Mouse (Mus musculus): ENCODE measurements around the gene Cnpy3. TPM values are rescaled to one million over a fixed set of nuclear protein-coding genes. Genes with fewer than 3 reads are reported as not detected.

The Cnpy3 gene
- total RNA-seq, 4 experiments from 2014 or later, result 66.8 to 75.9 (median 71.0) TPM

DNA sequence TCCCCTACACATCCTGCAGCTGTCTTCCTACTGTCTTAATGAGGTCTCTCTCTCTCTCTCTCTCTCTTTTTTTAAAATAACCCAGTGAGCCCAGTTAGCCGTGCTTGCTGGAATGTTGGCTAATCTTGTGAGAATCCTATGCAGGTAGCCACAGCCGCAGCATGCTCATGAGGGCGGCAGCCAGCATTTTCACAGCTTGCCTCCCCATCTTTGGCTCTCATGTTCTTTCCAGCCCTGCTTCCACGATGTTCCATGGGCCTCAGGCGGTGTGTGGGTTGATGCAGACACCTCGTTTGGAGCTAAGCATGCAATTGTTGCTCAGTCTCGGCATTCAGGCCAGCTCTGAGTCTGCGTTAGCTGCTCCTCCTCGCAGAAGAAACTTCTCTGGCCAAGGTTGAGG is 12.9 kb upstream of the Cnpy3 start:
- peak in 1 of 2 experiments; percentile 80 for DNase-seq (ENCODE audit: low spot score in 2 of 2)

DNA sequence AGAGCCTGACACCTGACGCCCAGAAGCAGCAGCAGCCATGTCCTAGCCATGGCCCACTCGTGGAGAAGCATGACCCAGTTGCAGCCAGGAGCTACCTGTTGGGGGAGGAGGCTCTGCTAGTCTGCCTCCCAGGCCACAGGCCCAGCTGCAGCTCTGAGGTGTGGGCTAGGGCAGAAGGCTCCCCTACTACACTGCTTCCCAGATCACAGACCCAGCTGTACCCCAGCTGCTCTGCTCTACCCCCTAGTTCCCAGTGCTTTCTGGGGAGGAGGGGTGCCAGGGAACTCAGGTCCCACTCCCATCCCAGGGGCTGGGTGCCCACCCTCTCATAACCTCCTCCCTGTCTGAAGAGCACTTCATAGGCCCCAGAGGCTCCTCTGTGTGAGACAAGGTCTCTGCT is 11.5 kb upstream of the Cnpy3 start, which contains the start of gene Ptcra:
Ptcra (minus strand) TSS at position 169 of the 400 bp plus-strand sequence.
- no peak for DNase-seq (ENCODE audit: low spot score in 2 of 2)

DNA sequence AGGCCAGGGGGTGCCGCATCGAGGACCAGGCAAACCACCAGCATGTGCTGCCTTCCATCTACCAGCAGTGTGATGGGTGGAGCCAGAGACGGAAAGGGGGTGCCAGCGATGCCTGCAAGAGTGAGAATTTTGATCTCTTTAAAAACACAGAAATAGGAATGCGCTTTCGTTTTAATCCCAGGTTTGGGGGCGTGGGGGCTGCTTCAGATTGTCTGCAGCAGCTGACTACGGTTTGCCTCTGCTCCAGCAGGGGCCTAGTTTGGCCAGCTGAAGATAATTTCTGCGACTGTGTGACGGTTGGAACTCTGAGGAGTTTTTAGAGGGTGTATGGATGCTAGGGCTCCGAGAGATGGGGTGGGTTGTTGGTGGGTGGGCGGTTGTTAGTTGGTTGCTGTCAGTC is 6.7 kb upstream of the Cnpy3 start:
- DNase-seq (ENCODE audit: low spot score in 2 of 2), result no peak

DNA sequence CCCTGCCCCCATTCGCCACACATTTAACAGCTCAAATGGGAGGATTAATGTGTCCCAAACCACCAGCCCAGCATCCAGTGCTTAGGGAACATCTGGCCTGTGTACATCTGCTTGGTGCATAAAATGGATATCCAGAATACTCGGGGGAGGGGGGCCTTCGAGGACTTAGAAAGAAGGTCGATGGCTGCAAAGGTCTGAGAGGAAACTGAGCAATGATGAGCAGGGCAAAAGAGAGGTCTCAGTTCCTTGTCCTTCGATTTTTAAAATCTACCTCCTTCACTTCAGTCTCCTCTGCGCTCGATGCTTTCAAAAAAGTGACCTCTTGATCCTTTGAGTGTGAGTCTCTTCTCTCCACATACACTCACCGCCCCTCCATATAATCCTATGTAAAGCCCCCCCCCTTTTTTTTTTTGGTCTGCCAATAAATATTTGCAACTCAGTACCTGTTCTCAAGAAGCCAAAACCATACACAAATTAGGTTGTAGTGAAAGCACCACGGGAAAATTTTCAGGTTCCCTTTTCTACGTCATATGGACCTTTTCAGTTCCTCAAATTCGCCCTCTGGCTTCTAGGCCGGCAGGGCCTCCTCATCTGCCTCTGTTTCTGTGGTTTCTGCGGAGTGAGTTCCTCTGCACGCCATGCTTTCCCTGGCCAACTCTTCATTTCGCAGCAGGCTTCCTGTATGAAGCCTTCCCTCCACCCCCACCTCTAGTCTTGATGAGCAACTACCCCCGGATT is 789 bp downstream of the Cnpy3 start:
- DNase-seq (ENCODE audit: low spot score in 2 of 2), result no peak

DNA sequence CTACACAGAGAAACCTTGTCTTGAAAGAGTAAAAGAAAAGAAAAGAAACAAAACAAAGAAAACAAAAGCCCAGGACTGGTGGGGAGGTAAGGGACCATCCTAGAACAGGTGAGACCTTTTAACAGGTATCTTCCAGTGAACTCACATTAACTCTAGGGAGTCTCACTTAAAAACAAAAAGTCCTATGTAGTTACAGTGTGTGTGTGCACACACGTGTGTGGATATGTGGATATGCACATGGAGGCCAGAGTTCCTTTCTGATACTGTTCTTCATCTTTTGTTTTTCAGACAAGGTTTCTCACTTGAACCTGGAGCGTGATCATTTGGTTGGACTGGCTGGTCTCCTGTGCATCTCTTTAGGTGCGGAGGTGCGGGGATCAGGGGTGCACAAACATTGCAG is 1.4 kb downstream of the Cnpy3 start:
- DNase-seq (ENCODE audit: low spot score in 2 of 2), result no peak

DNA sequence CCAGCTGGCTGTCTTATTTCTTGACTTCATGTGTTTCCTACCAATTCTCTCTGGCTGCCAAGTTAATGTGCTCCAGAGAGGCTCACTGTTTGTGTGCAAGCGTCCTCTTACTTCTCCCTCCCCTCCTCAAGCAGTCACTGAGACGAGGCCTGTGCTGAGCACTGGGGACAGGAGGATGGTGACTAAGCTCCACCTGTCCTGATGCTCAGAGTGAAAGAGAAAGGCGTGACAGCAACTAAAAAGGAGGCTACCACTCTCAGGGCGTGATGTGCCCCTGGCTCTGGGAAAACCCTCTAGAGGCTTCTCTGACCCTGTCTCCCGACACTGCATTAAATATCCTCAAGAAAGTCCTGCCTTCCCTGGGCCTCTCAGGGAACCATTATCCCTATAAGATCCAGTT is 2.7 kb downstream of the Cnpy3 start:
- no peak for DNase-seq (ENCODE audit: low spot score in 2 of 2)

DNA sequence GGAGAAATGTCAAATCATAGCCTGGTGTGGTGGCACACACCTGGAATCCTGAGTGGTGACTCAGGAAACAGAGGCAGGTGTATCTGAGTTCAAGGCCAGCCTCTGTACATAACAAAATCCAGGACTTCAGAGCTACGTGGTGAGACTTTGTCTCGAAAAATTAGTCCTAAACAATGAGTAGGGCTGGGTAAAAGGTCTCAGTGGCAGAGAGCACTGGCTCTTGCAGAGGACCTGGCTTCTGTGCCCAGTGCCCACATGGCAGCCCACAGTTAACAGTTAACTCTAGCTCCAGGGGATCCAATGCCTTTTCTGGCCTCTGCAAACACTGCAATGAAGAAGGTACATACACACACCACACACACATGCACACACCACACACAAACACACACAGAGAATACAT is 4.2 kb downstream of the Cnpy3 start:
- no peak for DNase-seq (ENCODE audit: low spot score in 2 of 2)

DNA sequence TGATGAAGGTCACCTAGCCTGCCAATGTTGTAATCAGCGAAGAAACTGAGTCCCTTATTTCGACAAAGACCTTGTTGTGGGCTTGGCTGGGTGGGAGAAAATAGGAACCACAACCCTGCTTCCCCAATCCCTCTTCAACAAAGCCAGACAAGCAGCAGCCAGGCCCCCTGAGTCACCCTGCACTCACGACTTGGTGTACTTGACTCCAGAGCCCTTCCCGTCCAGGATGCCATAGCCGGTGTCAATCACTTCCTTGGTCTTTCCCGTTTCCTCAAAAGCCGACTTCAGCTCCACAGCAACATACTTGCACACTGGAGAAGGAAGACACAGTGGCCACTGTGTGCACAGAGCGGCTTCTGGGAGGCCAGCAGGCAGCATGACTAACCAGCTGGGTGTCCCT is 4.8 kb downstream of the Cnpy3 start:
- DNase-seq (ENCODE audit: low spot score in 2 of 2), result no peak

DNA sequence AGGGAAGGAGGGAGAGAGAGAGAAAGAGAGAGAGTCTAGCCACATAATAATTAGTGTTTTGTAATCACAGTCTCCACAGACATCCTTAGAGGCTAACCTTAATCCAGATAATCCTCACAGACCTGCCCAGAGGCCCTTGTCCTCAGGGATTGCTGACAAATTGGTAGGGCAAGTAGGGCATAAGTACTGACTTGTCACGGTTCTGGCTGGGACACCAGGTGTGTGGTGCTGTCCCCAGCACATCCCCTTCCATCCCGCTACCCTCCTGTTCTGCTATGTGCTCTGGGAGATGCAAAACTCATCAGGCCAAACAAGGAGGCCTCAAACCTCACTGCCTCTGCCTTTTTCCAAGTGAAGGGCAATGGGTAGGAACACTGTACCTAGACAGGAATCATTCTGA is 6.5 kb downstream of the Cnpy3 start:
- no peak for DNase-seq (ENCODE audit: low spot score in 2 of 2)

DNA sequence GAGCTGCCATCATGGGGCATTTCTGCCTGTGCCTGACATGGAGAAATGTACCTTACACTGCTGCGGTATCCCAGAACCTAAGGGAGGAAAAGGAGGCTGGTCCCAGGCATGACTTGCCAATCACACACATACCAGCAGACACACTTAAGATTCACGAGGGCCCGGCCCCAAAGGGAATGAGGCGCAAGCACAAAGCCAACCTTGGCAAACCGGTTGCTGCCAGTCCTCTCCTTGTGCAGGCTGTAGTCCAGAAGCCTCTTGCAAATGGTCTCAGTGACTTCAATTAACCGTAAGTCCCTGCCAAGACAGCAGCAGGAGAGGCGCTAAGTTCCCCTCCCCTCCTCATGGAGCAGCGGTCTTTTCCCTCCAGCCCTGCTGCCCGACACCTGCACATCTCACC is 9.0 kb downstream of the Cnpy3 start:
- DNase-seq (ENCODE audit: low spot score in 2 of 2), result no peak

DNA sequence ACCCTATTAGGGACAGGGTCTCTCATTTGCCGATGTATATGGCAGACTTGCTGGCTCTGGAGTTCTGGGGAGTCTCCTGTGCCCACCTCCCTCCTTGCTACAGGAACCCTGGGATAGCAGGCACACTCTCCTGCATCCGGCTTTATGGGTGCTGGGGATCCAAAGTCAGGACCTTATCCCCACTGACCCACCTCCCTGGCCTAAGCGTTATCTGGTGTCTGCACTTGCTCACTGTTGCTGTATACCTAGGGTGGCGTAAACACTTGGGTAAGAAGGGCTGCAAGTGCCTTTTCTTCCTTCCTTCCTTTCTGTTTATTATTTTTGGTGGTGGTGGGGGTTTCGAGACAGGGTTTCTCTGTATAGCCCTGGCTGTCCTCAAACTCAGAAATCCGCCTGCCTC is 10.7 kb downstream of the Cnpy3 start:
- DNase-seq (ENCODE audit: low spot score in 2 of 2), result no peak

DNA sequence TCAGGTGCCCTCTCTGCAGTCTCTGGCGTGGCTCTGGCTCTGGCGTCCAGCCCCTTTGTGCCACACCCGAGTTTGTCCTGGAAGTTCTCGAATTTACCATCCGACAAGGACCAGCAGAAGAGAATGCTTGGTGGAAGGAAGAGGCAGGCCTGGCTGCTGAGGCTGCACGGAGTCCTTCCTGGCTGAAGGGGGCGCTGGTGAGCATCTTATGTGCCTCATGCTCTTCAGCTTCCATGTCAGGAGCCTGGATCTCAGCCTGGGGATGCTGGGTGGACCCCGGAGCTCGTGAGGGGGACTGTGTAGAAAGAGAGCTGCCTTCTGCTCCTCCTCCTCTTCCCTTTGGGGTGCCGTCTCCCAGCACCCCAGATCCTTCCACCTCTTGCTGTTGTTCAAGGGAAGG is 15.9 kb downstream of the Cnpy3 start:
- no peak for DNase-seq (ENCODE audit: low spot score in 2 of 2)

DNA sequence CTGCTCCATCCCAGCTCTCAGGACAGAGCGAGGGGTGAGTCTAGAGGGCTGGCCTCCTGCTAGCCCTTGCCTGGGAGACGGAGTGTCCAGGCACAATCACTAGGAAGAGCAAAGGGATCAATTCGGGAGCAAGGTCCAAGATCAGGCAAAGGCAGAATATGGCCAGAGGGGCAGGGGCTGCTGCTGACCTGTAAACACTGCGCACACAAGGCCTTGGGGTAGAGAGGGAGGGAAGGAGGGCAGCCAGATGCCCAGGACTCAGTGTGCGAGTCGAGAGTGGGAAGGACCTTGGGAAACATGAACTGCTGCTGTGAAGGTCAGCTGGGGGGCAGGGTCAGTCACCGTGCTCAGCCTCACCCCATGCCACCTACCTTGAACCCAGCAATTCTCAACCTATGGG is 16.7 kb downstream of the Cnpy3 start:
- DNase-seq (ENCODE audit: low spot score in 2 of 2), result no peak

DNA sequence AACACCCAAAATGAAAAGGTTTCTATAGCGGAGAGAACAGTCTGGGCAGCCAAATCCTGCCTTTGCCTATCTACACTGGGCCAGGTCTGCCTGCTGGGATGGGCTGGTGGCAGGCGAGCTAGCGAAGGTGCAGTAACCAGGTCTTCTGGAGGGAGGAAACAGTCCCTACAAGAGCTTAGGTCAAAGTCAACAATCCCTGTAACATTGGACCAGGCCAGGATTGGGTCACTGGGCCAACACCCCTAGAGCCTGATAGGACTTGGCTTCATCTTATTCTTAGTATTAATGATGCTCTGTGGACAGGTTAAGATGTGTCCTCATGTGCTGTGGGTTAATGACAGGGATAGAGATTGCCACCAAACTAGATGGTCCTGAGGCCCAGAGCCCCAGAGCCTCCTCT is 18.0 kb downstream of the Cnpy3 start:
- DNase-seq (ENCODE audit: low spot score in 2 of 2), result no peak

DNA sequence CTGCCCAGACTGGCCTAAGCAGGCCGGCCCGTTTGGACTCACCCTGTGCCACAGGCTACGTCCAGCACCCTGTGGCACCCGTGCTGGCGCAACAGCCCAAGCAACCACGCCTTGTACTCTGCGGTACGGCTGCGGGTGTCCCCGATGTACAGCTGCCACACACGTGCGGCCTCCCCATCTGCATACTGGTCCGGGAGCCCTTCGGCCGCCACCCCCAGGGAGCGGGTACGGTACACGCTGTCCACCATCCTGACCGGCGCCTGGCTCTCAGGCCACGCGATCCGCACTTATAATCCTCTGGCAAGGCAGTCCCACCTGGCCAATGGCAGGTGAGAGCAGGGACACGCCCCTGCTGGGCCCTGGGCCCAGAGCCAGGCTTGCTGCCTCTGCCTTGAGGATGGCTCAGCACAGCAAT is 23.1 kb downstream of the Cnpy3 start, which contains the start of gene Gnmt:
Gnmt (minus strand) TSS at position 265 of the 415 bp plus-strand sequence.
- no peak for DNase-seq (ENCODE audit: low spot score in 2 of 2)

DNA sequence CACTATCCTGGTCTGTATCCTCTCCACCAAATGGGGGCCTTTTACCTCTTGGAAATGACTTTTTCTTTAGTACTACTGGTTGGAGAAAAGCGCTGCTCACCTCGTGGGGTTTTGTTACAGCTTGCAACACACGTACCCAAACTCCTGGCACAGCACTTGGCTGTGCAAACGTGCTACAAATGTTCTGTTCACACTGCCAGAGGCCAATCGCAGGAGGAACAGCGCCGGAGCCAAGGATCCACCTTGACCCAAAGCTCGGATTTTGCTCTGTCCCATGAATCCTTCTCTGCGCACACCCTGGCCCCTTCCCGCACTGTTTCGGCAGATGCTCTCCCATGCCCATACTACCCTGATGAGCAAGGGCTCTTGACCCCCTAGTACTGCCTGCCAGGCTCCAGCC is 23.5 kb downstream of the Cnpy3 start:
- no peak for DNase-seq (ENCODE audit: low spot score in 2 of 2)

DNA sequence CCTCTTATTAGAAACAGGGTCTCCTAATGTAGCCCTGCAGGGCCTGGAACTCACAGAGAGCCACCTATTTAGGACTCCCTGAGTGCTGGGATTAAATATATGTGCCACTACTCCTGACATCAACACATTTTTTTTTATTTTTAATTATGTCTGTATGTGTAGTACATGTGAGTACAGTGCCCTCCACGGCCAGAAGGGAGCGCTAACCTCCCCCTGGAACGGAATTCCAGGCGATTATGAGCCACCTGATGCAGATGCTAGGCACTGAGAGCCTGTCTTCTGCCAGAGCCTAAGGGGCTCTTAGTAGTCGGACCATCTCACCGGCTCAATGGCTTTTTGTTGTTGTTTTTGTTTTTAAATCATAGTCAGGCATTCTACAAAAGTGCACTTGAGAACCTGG is 24.0 kb downstream of the Cnpy3 start:
- no peak for DNase-seq (ENCODE audit: low spot score in 2 of 2)

DNA sequence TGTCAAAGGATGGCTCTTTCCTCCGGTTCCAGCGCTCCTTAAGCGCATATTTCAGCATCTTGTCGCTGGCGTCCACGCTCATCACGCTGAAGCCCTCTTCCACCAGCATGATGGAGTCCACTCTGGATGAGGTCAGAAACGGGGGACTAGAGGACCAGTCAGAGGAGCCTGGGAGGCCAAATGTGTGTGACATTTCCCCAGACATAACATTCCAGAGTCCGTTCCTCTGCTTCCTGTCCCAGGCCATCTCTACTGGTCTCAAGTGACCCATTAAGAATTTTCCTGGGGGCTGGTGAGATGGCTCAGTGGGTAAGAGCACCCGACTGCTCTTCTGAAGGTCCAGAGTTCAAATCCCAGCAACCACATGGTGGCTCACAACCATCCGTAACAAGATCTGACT is 24.7 kb downstream of the Cnpy3 start:
- DNase-seq (ENCODE audit: low spot score in 2 of 2), result no peak

DNA sequence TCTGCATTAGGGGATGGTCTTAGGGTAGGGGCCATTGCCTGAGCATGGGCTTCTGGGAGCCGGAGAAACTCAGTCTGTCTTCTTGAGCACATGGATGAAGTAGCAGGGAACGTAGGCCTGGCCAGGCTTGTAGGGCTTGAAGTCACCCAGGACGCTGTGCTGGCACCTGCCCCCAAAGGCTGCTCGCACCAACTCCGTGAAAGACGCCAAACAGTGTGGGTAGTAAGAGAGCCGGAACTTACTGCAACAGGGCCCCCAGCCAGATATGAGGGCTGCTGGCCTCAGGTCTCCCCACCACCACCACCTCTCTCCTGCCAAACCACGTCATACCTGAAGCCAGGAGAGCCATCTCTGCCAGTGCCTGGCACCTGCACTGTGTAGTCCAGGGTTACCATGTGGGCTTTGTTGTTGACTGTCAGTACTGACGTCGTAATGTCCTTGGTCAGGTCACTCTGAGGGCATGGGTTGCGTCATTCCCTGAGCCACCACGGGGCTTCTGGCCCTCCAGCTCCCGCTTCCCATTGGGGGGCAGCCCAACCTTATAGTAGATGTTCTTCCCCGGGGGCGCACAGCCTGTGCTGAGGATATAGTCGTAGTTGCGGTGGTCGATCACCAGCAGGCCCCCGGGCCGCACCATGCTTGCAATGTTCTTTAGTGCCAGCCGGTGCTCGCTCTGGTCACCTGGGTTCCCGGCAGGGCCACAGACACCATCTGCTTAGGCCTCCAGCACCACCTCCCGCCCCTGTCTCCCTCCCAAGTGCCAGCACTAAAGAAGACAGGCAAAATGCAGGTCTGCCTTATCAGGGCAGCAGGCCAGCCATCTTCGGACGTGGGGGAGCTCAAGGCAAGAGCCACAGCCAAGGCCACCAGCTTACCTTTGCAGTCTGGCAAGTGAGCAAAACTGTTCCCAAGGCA is 26.0 kb downstream of the Cnpy3 start:
- DNase-seq (ENCODE audit: low spot score in 2 of 2), result no peak

DNA sequence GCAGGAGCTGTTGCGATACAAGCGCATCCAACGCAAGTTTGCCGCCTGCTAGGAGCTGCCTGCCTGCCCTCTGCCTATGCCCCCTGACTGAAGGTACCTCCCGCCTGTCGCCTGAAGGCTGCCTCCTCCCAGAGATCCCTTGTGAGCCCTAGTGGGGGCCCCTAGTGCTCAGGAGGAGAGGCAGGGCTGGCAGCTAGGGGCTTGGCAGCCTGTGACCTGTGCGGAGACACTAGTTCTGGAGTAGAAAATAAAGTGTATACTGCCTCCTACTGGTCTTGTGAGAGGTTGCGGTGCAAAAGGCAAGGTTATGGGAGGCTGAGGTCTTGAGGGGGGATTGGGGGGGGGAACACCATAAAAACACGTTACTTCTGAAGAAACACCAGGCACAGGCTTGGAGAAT is 26.7 kb downstream of the Cnpy3 start:
- DNase-seq (ENCODE audit: low spot score in 2 of 2), result no peak

DNA sequence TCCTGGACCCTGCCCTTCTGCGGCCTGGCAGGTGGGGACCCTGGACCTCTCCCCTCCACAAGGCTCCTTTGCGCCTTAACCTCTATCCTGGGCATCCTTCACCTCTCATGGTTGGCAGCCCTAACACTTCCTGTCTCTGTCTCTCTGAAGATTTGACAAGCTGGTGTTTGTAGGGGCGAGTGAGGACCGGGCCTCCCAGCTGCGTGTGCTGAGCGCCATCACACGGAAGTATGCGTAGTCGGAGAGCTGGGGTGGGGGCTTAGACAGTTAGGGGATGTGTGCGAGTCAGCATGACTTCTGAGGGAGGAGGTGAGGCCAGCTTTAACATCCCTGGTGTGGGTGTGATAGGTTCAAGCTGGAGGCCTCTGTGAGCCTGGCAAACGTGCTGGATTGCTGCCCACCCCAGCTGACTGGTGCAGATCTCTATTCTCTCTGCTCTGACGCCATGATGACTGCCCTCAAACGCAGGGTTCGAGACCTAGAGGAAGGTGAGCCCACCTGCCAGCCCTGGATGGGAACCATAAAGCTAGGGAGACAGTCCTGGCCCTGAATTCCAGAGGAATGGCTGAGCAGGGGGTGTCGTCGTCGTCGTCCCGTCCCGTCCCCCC is 27.4 kb downstream of the Cnpy3 start:
- no peak for DNase-seq (ENCODE audit: low spot score in 2 of 2)

DNA sequence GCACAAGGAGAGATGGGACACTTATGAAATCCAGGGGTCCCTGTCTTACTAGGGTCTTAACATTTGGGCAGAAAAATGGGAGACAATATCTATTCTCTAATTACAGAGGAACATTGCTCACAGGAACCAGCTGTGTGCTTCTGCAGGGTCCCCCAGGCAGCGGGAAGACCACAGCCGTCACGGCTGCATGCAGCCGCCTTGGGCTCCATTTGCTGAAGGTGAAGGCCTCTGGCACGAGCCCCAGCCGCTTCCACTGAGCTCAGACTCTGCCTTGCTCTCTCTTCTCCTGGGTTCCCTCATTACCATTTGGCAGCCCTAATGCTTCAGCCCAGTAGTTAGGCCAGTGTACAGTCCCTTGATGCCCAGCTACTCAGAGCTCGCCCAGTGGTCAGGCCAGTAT is 30.9 kb downstream of the Cnpy3 start:
- no peak for DNase-seq (ENCODE audit: low spot score in 2 of 2)
